Mouse (Mus musculus): ENCODE results near the gene 4930578C19Rik. TPM values are rescaled to one million over a fixed set of nuclear protein-coding genes. Genes with fewer than 3 reads are reported as not detected.
"Not testable (repeated sequence)": the region's sequence is repeated elsewhere in the genome, so short reads cannot be mapped to it uniquely, and the experiment has no call there.

Gene 4930578C19Rik
- polyA plus RNA-seq, 1 experiment from 2014 or later, result 0.37 TPM

DNA sequence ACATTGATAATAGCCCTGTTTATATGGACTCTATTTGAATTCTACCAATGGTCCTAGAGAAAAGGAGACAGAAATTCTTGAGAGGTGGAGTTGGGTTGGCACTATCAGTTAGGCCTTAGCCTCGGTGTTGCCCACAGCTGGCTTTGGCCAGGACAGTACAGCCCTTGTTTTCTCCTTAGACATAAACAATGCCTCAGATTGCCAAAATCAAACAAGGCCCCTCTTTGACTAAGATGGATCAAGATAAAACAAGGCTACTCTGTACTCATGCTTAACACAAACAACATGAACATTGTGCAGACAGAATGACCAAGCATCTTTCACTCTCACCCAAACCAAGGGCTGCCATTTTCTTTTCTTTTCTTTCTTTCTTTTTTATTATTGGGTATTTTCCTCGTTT lies 51.6 kb downstream of the 4930578C19Rik start:
- Histone ChIP-seq H3K4me2 (no peak overlapping the region), H3K36me3 (no peaks in the 10 kb centered on the region), H3K4me1 (no peaks in the 10 kb centered on the region), H3K9ac (no peak overlapping the region), H3K27me3 (replicated peaks) (no peaks in the 10 kb centered on the region), H3K27ac (replicated peaks) (no peak overlapping the region), H3K4me3 (no peak overlapping the region), H3K9me3 (no peaks in the 10 kb centered on the region)
- ATAC-seq (ENCODE audit: extremely low read depth, insufficient number of reproducible peaks, low FRiP score, low TSS enrichment), result no peak
- 54% methylated on average over 2 of the region's 2 CpGs for WGBS

DNA sequence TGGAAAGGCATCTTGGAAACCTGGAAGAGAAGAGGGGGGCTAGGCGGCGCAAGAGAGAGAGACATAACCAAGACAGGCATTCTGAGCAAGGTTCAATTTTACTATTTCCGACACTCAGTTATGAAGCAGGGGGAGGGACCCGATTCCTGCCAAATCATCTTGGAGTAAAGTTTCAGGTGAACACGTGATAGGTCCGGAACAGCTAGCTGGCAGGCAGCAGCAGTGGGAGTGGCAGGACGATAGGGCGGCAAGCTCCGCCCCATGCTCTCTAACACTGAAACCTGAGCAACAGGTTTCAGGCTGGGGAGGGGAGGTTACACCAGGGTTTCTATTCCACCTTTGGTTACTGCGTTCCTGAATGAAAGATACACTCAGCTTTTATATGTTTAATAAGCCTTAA lies 58.9 kb downstream of the 4930578C19Rik start:
- ATAC-seq (ENCODE audit: extremely low read depth, insufficient number of reproducible peaks, low FRiP score, low TSS enrichment), result no peak
- Histone ChIP-seq H3K27me3 (replicated peaks) (no peaks in the 10 kb centered on the region), H3K4me3 (no peak overlapping the region), H3K27ac (replicated peaks) (no peak overlapping the region), H3K4me1 (no peaks in the 10 kb centered on the region), H3K4me2 (no peak overlapping the region), H3K9ac (no peak overlapping the region), H3K9me3 (no peaks in the 10 kb centered on the region), H3K36me3 (no peaks in the 10 kb centered on the region)
- WGBS, result 48% methylated on average over 10 of the region's 10 CpGs

DNA sequence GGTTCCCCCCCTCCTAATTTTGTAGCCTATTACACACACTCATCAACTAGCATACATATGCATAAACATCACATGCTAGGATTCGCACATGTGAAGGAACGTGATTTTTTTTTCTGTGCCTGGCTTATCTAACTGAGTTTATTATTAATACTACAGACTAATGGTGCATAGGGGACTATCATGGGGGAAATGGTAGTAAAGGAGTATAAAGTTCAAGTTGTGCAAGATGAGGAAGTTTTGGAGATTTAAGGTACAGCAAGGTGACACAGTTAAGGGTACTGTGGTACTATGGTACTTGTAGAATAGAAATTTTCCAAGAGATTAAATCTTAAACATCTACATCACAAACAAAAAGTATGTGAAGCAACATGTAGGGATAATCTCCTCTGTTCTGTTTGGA lies 64.5 kb downstream of the 4930578C19Rik start:
- Histone ChIP-seq H3K9ac (no peak overlapping the region), H3K36me3 (no peaks in the 10 kb centered on the region), H3K4me1 (no peaks in the 10 kb centered on the region), H3K9me3 (no peaks in the 10 kb centered on the region), H3K27me3 (replicated peaks) (no peaks in the 10 kb centered on the region), H3K4me2 (no peak overlapping the region), H3K27ac (replicated peaks) (no peak overlapping the region), H3K4me3 (no peak overlapping the region)
- no peak for ATAC-seq (ENCODE audit: extremely low read depth, insufficient number of reproducible peaks, low FRiP score, low TSS enrichment)
- 86% methylated on average over 2 of the region's 2 CpGs for WGBS

DNA sequence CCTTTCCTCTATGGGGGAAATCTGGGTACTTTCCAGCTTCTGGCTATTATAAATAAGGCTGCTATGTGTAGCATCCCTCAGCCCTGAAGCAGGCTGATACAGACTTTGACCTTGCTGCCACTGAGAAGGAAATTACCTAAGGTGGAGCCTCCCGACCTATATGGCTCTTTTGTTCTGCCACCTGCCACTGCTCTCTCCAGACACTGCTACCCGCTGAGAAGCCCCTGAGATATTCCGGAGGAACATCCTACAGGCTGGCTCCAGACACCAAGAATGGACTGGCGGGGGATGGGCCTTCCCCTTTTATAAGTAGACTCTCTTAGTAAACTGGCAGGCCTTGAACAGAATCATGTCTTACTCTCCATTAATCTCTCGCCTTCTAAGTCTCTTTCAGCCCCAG lies 77.0 kb downstream of the 4930578C19Rik start:
- H3K4me1 ChIP-seq; H3K9ac ChIP-seq; H3K36me3 ChIP-seq; H3K4me3 ChIP-seq; ATAC-seq (ENCODE audit: extremely low read depth, insufficient number of reproducible peaks, low FRiP score, low TSS enrichment); H3K27ac ChIP-seq (replicated peaks); H3K4me2 ChIP-seq; H3K9me3 ChIP-seq; H3K27me3 ChIP-seq (replicated peaks): not testable (repeated sequence)
- 71% methylated on average over 5 of the region's 5 CpGs for WGBS

All from heart, embryonic 13.5 days (tissue).